Mouse (Mus musculus) kidney, adult 2 months (tissue): Measurements from ENCODE around the gene Snx21.

ENCODE experiments used
- CTCF ChIP-seq: fragments of 200-500 bp; conservative IDR thresholded peaks from 2 replicates; pipeline ENCODE4 v1.5.1; 2011; ENCODE audit warnings: low read depth, mild to moderate bottlenecking, control low read depth, low read length, moderate library complexity, mixed read lengths; ENCODE audit not compliant: insufficient read depth, insufficient read length
- POLR2A ChIP-seq: fragments of 200-500 bp; IDR thresholded peaks from one replicate; pipeline ENCODE4 v1.6.1; 2011; ENCODE audit warnings: low read depth, low read length, control low read depth

DNA sequence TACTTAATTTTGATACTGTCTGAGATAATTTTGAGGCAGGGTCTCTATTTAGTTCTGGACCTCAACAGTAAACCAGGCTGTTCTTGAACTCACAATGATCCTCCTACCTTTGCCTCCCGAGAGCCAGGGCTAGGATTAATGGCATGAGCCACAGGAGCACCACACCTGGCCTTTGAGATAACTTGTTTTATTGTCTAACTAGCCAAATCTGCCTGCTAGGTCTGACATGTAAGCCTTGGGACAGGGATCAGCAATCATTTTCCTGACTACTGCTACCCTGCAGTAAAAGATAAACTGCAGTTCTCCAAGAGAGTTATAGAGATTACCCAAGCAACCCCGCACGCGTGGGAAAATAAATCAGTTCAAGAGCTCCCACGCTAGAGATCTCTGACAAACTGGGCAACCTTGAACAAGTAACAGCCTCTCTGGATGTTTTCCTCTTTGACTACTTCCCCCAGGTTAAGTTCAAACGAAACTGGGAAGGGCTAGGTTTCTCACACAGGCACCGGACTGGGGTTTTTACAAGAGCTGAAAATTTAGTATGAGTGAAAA, 678 bp upstream of the Snx21 start:
- no peak for TF ChIP-seq CTCF
- no peak for TF ChIP-seq POLR2A
